Mouse (Mus musculus) urinary bladder, adult 2 months (tissue): Measurements from ENCODE around the gene Rerg. TPM values are rescaled to one million over a fixed set of nuclear protein-coding genes. Genes with fewer than 3 reads are reported as not detected.

ENCODE experiments used
- DNase-seq: peaks from one replicate; pipeline ENCODE4 v3.0.0; 2022; ENCODE audit warnings: low spot score
- polyA plus RNA-seq: library from polyadenylated mRNA; depleted of rRNA; stranded (reverse); fragments of >200 nt; gene quantifications from 2 replicates; pipeline ENCODE4 v1.2.3, GENCODE M21; 2012

Rerg gene
- polyA plus RNA-seq, 1 experiment: 38.2 TPM

GRCm38 (mm10) chr6:137162481-137162880 lies 7.8 kb downstream of the Rerg start:
- no peak for DNase-seq

- no peak for DNase-seq
Measured at GRCm38 (mm10) chr6:137161491-137162088, 8.7 kb downstream of the Rerg start.

- no peak for DNase-seq
Measured at GRCm38 (mm10) chr6:137159372-137159926, 10.8 kb downstream of the Rerg start.

- no peak for DNase-seq
Measured at GRCm38 (mm10) chr6:137156437-137157219, 13.7 kb downstream of the Rerg start.

- no peak for DNase-seq
Measured at GRCm38 (mm10) chr6:137155196-137156137, 14.8 kb downstream of the Rerg start.

GRCm38 (mm10) chr6:137153021-137153420 lies 17.3 kb downstream of the Rerg start:
- no peak for DNase-seq

- no peak for DNase-seq
Measured at GRCm38 (mm10) chr6:137151015-137151414, 19.3 kb downstream of the Rerg start.

GRCm38 (mm10) chr6:137149833-137150232 lies 20.5 kb downstream of the Rerg start:
- DNase-seq: no peak

- no peak for DNase-seq
Measured at GRCm38 (mm10) chr6:137146910-137147309, 23.4 kb downstream of the Rerg start.

- no peak for DNase-seq
Measured at GRCm38 (mm10) chr6:137145611-137146010, 24.7 kb downstream of the Rerg start.

- DNase-seq: no peak
Measured at GRCm38 (mm10) chr6:137144958-137145535, 25.2 kb downstream of the Rerg start.

- DNase-seq: no peak
Measured at GRCm38 (mm10) chr6:137144526-137144840, 25.8 kb downstream of the Rerg start.

GRCm38 (mm10) chr6:137143818-137144525 lies 26.3 kb downstream of the Rerg start:
- no peak for DNase-seq

GRCm38 (mm10) chr6:137142796-137143195 lies 27.5 kb downstream of the Rerg start:
- DNase-seq: no peak

GRCm38 (mm10) chr6:137141247-137141820 lies 29.0 kb downstream of the Rerg start:
- DNase-seq: no peak

- no peak for DNase-seq
Measured at GRCm38 (mm10) chr6:137138822-137139221, 31.5 kb downstream of the Rerg start.

GRCm38 (mm10) chr6:137138391-137138790 lies 31.9 kb downstream of the Rerg start:
- no peak for DNase-seq

GRCm38 (mm10) chr6:137136401-137136800 lies 33.9 kb downstream of the Rerg start:
- DNase-seq: no peak

GRCm38 (mm10) chr6:137135506-137136391 lies 34.5 kb downstream of the Rerg start:
- no peak for DNase-seq

- no peak for DNase-seq
Measured at GRCm38 (mm10) chr6:137131794-137132193, 38.5 kb downstream of the Rerg start.
